Mouse (Mus musculus) bone marrow, adult 2 months (tissue): ENCODE data around the gene Zc3h12a.

ENCODE experiments used
- CTCF ChIP-seq: fragments of 200-500 bp; IDR thresholded peaks from 2 replicates; pipeline ENCODE4 v1.5.1; 2011; ENCODE audit warnings: low read length, control low read depth; ENCODE audit not compliant: control insufficient read depth, insufficient read depth
- POLR2A ChIP-seq: fragments of 200-500 bp; IDR thresholded peaks from 2 replicates; pipeline ENCODE4 v1.6.1; 2011; ENCODE audit warnings: low read depth, mild to moderate bottlenecking, control low read depth, low read length, borderline replicate concordance; ENCODE audit not compliant: control insufficient read depth

DNA sequence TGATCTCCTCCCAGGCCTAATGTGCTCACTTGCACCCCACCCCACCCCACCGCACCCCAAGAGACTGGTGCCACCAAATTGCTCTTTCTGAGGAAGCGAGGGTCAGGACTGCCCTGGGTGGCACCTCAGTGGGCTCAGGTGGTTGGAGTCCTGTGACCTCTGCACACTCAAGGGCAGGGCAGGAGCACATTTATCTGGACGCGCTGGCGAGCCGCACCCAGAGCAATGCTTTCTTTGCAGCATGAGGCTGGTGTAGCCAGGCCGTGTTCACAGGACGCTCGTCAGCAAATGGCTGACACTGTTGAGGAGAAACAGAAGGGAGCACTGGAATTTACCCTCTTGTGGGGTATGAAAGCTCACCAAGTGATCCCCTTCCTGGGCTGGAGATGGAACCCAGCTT is 22.3 kb downstream of the Zc3h12a start:
- TF ChIP-seq CTCF (no peak), POLR2A (no peak)
